Mouse (Mus musculus): ENCODE results near the gene B3gnt8. TPM values are rescaled to one million over a fixed set of nuclear protein-coding genes. Genes with fewer than 3 reads are reported as not detected.
A peak's percentile ranks its signal among the peaks of the same experiment; 100 is the strongest.

The B3gnt8 gene
- polyA plus RNA-seq, 2 experiments from 2014 or later: 0.21 to 0.79 TPM

GRCm38 (mm10) chr7:25619722-25619991 lies 6.8 kb upstream of the B3gnt8 start:
- ATAC-seq: no peak

GRCm38 (mm10) chr7:25620101-25620500 lies 6.4 kb upstream of the B3gnt8 start:
- ATAC-seq: no peak

GRCm38 (mm10) chr7:25620751-25621150 lies 5.7 kb upstream of the B3gnt8 start:
- no peak for ATAC-seq

GRCm38 (mm10) chr7:25623857-25624370 lies 2.5 kb upstream of the B3gnt8 start:
- no peak for ATAC-seq

- ATAC-seq: no peak
Observed at GRCm38 (mm10) chr7:25624851-25625250, 1.6 kb upstream of the B3gnt8 start.

GRCm38 (mm10) chr7:25625594-25626250 lies 732 bp upstream of the B3gnt8 start:
- ATAC-seq: no peak

- ATAC-seq: no peak
Observed at GRCm38 (mm10) chr7:25627431-25628322, 1.2 kb downstream of the B3gnt8 start.

GRCm38 (mm10) chr7:25628323-25628620 lies 1.8 kb downstream of the B3gnt8 start:
- no peak for ATAC-seq

GRCm38 (mm10) chr7:25632679-25633078 lies 6.2 kb downstream of the B3gnt8 start:
- ATAC-seq: no peak

- no peak for ATAC-seq
Observed at GRCm38 (mm10) chr7:25636373-25636772, 9.9 kb downstream of the B3gnt8 start.

GRCm38 (mm10) chr7:25637099-25637498 lies 10.6 kb downstream of the B3gnt8 start:
- no peak for ATAC-seq

GRCm38 (mm10) chr7:25639754-25640153 lies 13.3 kb downstream of the B3gnt8 start:
- ATAC-seq: no peak

- no peak for ATAC-seq
Observed at GRCm38 (mm10) chr7:25644136-25644535, 17.7 kb downstream of the B3gnt8 start.

GRCm38 (mm10) chr7:25644631-25645030 lies 18.2 kb downstream of the B3gnt8 start:
- ATAC-seq: no peak

- no peak for ATAC-seq
Observed at GRCm38 (mm10) chr7:25645074-25645473, 18.6 kb downstream of the B3gnt8 start.

- peak; percentile 54 for ATAC-seq
Observed at GRCm38 (mm10) chr7:25647574-25648123, 21.2 kb downstream of the B3gnt8 start.

GRCm38 (mm10) chr7:25649839-25650238 lies 23.4 kb downstream of the B3gnt8 start:
- ATAC-seq: no peak

GRCm38 (mm10) chr7:25651281-25651680 lies 24.8 kb downstream of the B3gnt8 start:
- ATAC-seq: no peak

GRCm38 (mm10) chr7:25652244-25652759 lies 25.8 kb downstream of the B3gnt8 start:
- ATAC-seq: no peak

GRCm38 (mm10) chr7:25655601-25656428 lies 29.4 kb downstream of the B3gnt8 start:
- no peak for ATAC-seq

GRCm38 (mm10) chr7:25657785-25658184 lies 31.3 kb downstream of the B3gnt8 start:
- no peak for ATAC-seq

- peak; percentile 99 for ATAC-seq
Observed at GRCm38 (mm10) chr7:25658657-25659472, 32.4 kb downstream of the B3gnt8 start, which contains the start of the genes Bckdha and Exosc5. Gene Bckdha (minus strand): TSS chr7:25658981. Gene Exosc5 (plus strand): TSS chr7:25659164.
